Mouse (Mus musculus) mouse trophoblast stem cell (cell line): ENCODE measurements around the gene Gstt2.
"Not testable (repeated sequence)": the region's sequence is repeated elsewhere in the genome, so short reads cannot be mapped to it uniquely, and the experiment has no call there.

Source experiments
- in situ Hi-C, 2 experiments: fragments of 300-500 bp; cut with MseI, MboI; formaldehyde crosslinking; loops; 2 replicates in 1 of 2; 3 replicates in 1 of 2; pipeline ENCODE4 v1.15.1; 2025

The Gstt2 gene

DNA sequence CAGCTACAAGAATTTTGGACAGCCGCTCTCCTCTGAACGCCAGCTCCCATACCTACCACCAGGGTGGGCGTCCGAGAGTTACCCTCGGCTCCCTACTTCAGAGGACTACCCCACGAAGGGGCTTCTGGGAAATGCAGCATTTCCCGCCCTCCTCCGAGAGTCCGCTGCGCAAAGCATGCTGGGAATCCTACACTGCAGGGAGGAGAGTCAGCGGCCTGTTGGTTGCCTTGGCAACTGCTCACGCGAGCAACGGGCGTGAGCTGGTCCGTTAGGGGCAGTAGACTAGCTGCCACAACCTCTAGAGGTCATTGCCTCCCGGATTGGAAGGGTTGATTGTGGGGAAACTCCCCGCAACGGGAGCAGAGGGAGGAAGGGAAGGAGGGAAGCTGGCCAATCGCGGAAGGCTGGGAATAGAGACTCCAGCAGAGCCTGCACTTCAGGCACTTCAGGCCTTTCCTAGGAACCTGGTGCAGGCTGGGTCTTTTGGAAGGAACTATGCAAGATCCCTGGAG lies at the start of gene Gstt2:
TSS of gene Gstt2 (minus strand) at position 177 of the 512 bp plus-strand sequence.
- in situ Hi-C loops = no loop called here

DNA sequence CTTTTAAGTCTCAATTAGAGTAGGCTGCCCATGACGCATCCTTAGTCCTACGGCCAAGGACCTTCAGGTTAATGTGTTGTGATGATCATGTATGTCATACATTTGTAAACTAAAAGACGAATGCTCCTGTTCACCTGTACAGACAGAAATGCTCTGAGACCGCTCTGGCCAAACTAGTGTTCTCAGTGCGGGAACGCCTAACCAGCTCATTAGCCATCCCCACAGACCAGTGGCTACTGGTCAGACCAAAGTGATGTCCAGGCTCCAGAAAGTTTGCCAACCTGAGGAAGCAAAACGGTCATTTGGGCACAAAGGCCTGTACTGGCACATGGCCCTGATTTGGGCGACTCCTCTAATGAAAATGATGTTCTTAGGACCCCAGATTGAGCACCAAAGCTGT lies 47.5 kb upstream of the Gstt2 start:
- in situ Hi-C loops = loop anchor here in 1 of 2 experiments (5.0 kb wide), 1 partner anchor 68 kb away; the partner anchor contains the start of gene Gm5134

DNA sequence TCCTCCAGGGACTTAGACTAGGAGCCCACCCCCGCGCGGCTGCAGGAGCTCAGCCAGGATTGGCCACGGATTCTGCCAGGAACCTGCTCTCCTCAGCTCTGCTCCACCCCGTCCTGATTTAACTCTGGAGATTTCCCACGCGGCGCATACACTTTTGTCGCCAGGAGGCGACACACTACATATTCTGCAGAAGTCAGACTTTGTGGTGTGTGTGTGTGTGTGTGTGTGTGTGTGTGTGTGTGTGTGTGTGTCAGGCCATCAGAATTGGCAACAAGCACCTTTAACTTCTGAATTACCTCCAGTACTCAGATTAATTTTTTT lies 46.0 kb upstream of the Gstt2 start:
- in situ Hi-C loops = loop anchor here in 1 of 2 experiments (5.0 kb wide), 1 partner anchor 69 kb away; the partner anchor contains the start of gene Gm5134

DNA sequence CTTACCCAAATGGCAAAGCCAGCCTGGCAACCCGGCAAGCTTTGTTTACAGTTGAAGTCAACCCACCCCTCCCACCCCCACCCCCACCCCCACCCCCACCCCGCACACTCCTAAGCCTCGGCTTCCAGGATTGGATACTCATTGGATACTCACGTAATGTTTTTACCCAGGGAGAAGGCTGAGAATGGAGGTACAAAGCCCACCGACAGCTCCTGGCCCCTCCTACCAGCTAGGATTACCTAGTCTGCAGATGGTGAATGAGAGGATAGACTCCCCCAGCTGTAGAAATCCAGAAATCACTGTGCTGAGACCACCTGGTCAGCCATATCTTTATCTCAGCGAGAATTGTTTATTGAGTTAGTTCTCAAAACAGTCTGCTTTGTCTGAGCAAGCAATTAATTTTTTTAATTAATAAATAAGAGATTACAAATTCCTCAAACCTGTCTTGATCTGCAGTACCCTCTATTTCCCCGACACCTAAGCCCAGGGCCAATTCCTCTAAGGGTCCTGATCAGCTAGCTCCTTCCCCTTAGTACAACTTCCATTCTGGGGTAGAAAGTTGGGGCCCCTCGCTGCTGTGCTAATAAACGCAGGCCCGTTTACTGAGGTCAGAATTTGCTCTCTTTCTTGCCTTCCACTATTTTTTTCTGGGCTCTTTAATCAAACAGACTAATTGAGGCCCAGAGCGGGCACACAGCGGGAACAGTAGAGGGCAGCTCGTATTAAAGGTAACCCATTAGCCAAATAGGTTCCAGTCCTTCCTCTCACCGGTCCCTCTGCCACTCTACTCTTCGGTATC lies 45.4 kb upstream of the Gstt2 start:
- in situ Hi-C loops = loop anchor here in 1 of 2 experiments (5.0 kb wide), 1 partner anchor 70 kb away; the partner anchor contains the start of gene Gm5134

DNA sequence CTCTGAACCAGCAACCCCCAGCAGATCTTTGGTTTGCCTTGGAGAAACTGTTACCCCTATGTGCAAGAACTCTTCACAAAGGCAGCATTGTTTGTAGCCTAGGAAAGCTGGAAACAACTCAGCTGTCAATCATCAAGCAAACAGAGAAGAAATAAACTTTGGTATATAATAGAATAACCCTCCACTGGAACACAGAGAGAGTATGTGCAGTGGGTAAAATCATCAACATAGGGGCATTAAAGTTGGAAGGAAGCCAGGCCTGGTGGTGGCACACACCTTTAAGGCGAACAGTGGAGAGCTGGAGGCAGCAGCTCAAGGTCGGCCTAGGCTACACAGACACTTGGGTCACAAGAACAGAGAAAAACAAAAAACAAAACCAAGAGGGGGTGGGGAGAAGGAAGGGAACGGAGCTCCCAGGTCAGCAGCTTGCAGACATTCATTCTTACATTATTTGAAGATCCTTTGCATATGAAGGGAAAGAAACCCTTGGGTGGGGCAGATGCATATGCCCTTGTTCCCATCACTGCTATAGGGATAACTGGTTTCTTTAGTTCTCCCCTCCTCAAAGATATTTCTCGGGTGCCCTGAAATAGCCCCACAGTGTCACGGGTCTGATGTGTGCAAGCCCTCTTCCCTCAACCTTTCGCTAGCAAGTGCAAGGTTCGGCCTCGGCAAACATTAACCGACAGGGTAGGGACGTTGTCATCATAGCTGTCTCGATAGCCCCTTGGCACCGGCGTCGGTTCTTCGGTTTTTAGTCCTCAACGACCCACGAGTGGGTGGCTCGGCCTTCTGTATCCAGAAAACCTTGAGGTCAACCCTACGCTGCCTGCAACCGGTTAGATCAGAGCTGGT lies 44.6 kb upstream of the Gstt2 start:
- in situ Hi-C loops = loop anchor here in 1 of 2 experiments (5.0 kb wide), 1 partner anchor 70 kb away; the partner anchor contains the start of gene Gm5134

DNA sequence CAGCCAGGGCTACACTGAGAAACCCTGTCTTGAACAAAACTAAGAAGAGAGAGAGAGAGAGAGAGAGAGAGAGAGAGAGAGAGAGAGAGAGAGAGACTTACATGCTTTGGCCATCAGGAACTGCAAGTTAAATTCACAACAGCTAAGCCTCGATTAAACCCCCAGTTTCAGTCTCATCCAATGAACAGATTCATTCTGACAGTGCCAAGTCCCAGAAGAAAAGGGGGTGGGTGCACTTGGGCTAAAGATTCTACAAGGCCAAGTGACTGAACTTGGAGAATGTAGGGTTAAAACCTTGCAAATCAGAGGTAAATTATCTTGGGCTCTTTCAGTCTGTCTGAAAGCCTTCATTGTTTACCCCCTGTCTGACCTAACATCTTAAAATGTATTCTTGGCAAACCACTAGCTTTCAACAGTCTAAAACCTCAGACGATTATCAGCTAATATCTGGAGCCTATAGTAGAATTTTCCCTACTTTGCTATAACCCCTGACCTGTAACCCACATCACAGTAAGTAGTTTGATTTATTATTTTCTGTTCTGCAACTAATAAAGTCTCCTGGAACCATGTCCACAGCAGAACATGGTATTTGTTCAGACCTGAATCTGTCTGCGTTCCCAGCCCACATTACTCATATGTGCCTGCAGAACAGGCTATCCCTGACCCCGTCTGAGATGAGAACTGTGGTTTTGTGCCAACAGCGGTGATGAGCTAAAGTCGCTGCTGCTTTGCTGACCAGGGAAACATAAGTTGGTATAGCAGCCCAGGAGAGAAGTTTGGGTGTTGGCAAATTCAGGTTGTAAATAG lies 43.8 kb upstream of the Gstt2 start:
- in situ Hi-C loops = loop anchor here in 1 of 2 experiments (5.0 kb wide), 1 partner anchor 71 kb away; the partner anchor contains the start of gene Gm5134

DNA sequence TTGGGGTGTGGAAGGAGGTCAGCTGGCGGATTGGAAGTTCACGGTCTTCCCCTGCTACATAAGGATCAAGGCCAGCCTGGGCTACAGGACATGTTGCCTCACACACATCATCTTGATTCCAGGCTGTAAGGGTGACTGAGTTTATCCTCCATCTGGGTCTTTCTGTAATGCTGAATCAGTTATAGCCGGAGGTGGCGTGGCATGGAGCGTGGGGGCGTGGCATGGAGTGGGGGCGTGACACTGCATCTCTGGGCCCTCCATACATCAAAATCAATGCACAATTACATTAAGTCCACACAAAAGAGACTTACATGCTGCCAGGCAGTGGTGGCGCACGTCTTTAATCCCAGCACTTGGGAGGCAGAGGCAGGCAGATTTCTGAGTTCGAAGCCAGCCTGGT lies 43.1 kb upstream of the Gstt2 start:
- in situ Hi-C loops = loop anchor here in 1 of 2 experiments (5.0 kb wide), 1 partner anchor 72 kb away; the partner anchor contains the start of gene Gm5134

DNA sequence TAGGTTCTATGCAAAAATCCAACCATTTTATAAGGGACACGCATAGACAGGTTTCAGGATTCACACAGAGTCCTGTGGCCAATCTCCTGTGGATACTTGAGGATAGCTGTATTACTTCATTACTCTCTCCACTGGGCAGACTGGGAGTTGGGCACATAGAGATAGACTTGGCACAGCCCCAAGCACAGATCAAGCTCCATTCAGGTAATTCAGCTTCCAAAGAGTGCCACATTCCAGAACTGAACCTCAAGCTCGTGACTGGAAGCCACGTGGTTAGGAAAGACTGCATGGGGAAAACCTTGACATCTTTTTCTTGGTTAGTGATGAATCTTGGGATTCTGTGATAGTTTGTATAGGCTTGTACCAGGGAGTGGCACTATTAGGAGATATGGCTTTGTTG lies 41.6 kb upstream of the Gstt2 start:
- in situ Hi-C loops = no loop called here

DNA sequence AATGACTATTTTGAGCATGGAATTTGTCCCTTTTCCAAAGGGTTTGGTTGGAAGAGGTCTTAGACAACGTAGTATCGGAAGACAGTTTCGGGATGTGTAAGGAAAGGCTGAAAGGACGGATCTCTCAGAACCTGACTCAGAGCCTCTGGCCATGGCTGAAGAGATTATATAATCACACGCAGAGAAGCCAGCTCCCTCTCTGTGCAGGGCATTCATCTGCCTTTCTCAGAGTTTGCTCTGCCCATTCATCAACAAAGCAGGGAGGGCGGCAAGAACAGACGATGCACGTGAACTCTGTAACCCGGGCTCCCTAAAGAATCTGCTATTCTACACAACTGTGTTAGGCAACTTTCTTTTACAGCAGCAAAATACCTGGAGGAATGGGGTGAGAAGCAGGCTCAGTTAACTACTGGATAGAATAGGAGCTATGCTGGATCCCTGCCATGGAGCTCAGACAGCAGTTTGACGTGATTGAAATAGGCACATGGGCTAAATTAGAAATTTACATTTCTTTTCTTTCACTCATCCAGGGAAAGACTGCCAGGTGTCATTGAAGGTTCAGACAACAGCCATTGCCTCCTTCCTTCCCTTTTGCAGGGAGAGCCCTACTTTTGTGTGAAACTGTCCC lies 36.4 kb upstream of the Gstt2 start:
- in situ Hi-C loops = no loop called here

DNA sequence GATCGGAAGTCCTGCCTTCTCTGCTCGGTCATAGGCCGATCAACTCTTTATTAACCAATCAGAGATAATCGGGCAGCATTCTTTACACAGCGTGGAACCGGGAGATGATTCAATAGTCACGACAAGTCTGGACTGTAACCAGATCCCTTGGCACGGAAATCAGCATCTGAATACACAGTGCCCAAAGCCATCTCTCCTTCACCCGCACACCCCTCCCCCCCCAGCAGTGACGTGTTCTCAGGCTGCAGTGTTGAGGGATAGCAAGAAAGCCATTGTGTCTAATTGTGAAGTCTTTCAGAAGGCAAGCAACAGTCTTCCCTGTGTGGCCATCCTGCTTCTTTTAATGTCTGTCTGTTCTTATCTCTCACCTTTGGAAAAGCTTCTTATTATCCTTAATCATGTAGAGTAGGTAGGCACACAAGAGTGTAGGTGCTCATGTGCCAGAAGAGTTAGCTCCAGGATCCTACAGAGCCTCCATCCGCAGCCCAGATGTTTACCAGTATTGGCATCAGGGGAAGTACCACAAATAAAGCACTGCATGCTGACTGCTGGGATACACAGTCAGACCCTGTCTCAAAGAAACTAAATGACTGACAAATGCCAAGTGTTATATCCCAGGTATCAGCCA lies 35.8 kb upstream of the Gstt2 start:
- in situ Hi-C loops = no loop called here

DNA sequence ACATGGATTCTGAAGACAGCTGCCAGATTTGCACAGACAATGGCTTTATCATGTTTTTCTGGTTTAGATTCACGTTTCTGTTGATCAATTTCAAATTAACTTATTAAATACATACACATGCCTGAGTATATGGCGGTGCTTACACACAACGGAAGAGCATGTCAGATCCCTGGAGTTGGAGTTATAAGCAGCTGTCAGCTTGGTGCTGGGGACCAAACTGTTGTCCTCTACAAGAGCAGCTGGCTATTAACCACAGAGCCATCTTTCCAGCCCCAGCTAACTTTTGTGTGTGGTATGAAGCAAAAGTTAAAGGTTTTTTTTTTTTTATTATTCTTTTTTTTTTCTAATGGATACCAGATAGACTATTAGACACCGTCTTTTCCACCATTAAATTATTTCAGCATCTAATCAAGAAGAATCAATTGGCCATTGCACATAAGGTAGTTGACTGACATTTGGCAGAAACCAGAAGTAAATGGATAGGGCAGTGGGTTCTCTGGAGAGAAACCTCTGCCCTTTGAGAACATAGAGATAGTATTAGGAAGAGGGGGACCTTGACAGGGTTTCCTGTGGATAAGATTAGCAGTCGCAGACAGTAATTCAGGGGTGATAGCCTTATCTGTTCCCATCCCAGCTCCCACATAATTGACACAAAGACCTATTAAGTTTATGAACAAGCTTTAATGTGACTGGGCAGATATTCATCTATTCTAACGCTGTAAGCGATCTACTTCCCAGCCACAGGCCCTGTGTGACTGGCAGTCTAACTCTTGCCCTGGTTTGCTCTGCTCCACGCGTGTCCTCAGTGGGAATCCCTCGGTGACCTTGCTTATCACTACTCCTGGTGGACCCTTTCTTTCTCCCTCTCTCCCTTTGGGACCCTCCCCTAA lies 35.0 kb upstream of the Gstt2 start:
- in situ Hi-C loops = no loop called here

DNA sequence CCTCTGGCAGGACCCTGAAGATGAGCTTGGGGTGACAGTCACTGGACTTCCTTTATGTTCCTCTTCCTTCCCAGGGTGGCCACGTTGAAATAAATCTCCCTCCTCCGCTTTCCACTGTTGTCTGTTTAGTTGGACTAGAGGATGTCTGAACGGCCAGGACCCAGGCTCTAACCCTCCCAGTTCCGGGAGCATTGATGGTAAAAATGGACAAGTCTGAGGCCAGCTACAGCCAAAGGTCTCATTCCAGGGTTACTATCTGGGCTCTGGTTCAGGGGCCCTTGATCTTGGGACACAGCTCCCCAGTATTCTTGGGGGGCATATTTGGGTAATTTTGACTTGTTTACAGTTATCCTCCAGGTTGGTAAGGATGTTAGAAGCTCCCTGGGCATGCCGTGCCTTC lies 24.4 kb upstream of the Gstt2 start:
- in situ Hi-C loops = no loop called here

DNA sequence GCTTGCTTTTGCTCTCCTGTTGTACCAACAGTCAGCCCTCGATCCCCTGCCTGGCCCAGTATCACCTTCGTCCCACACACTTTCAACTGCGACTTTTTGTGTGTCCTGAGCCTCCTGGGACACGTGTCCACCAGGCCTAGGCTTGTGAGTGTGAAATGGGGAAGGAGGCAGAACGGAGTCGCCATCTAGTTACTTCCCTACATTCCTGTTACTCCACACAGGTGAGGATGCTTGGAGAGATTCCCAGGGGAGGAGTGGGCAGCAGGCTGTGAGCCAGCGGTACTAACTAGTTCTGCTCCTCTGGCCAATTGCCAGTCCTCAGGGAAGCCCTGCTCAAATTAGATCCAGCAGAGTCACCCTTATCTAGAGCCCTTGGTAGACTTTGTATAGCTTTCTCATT lies 23.5 kb upstream of the Gstt2 start:
- in situ Hi-C loops = no loop called here

DNA sequence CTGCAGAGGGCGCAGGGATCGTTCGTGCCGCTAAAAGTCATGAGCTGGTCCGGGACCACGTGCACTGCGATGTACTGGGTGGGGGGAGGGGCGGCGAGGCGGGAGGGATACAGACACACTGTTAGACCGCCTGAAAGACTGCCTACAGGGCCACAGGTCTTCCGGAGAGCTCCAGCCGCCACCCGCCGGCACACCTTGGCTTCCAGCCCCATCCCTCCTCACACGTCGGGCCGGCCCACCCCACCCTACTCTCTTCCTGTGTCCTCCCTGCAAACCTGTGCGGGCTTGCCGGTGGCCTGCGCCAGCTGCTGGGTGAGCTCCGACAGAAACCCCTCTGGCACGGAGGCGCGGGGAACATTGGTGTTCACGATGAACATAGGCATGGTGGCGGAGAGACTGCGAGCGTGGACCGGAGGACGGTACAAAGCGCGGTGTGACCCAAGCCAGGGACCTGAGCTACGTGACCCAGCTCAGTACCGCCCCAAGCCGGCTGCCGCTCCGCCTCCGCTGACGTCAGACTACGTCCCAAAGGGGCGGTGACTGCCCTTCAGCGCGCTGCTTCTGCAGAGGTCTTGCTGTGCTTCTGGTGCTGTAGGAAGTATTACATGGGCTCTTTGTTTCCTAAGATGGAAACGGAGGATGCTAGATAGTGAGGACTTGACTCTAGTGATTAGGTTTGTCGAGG lies 22.7 kb upstream of the Gstt2 start, which contains the start of gene Mif:
TSS of gene Mif (minus strand) at position 455 of the 685 bp plus-strand sequence.
- in situ Hi-C loops = not testable (repeated sequence)

DNA sequence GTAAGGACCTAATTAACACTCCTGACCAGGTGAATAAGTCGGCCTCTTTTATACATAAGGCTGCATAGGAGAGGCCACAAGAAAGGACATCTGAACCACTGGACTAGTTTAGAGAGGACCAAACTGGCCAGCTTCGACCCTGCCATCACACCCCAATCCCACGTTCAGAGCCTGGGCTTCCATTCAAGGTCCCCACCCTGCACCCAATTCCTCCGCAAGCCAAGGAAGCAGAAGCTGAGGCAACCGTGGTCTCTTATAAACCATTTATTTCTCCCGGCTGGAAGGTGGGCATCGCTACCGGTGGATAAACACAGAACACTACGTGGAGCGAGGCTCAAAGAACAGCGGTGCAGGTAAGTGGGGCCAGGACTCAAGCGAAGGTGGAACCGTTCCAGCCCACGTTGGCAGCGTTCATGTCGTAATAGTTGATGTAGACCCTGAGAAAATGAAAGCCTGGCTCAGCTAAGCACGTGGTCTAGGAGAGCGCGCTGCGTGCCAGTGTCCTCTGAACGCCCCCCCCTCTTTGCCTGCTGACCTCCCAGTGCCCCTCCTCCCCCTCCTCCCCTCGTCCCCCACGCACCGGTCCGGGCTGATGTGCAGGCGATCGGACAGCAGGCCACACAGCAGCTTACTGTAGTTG lies 22.0 kb upstream of the Gstt2 start:
- in situ Hi-C loops = no loop called here

DNA sequence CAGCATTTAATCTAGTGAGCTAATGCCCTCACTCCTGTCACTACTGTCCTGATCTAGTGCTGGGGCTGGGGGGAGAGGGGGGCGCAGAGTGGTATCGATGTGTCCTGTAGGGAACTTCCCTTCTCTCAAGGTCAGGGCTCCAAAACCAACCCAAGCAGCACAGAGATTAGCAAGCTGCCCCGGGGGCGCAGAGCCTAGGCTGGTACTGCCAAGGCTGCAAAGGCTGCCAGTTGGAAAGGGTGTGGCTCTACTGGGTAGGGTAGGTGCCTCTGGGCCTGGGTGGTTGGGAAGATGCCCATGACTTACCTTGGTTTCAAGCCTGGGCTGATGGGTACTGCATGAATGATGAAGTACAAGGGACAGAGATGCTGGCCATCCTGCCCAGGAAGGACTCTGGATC lies 20.4 kb upstream of the Gstt2 start:
- in situ Hi-C loops = no loop called here

DNA sequence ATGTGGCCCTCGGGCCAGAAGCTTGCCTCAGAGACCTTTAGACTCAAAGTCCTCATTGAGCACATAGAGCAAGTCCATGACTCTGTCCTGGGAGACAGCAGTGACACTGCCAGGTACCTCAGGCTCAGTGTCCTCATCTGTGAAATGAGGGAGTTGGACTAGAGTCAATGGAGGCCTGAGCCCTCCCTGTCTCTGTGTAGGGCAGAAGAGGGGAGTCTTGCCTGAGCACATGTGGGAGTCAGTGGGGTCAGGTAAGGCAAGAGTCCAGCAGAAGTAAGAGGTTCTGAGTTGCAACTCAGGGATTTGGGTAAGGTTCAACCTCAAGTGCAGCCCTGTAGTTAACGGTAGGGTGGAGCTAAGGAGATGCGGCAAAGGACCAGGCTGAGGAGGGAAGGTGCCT lies 19.8 kb upstream of the Gstt2 start:
- in situ Hi-C loops = no loop called here
